Mouse (Mus musculus) midbrain, embryonic 14.5 days (tissue): ENCODE results near the gene Tanc1. TPM values are rescaled to one million over a fixed set of nuclear protein-coding genes. Genes with fewer than 3 reads are reported as not detected.
"Not testable (repeated sequence)": the region's sequence is repeated elsewhere in the genome, so short reads cannot be mapped to it uniquely, and the experiment has no call there.

Source experiments
- ATAC-seq: fragments of 200-750 bp; cut with Nextera tagmentation; 2 replicates; pipeline ENCODE4 v1.8.0; 2017; ENCODE audit warnings: moderate number of reproducible peaks, moderate library complexity; ENCODE audit not compliant: low FRiP score, low TSS enrichment
- DNase-seq: peaks from one replicate; pipeline ENCODE4 v3.0.0-alpha.2; 2015
- H3K27ac ChIP-seq: fragments of 300-500 bp; sonication (generic); replicated peaks from 2 replicates; pipeline ENCODE4 v1.5.1; 2014; ENCODE audit warnings: mild to moderate bottlenecking, low read depth, low read length, moderate library complexity
- H3K27me3 ChIP-seq: fragments of 300-500 bp; sonication (generic); 2 replicates; pipeline ENCODE4 v1.6.1; 2014; ENCODE audit warnings: low read length, control low read depth, mixed read lengths; ENCODE audit not compliant: control insufficient read depth, insufficient read depth
- H3K36me3 ChIP-seq: fragments of 300-500 bp; sonication (generic); 2 replicates; pipeline ENCODE4 v1.6.1; 2014; ENCODE audit warnings: low read length, control low read depth; ENCODE audit not compliant: control insufficient read depth, insufficient read depth
- H3K4me1 ChIP-seq: fragments of 300-500 bp; sonication (generic); 2 replicates; pipeline ENCODE4 v1.6.1; 2014; ENCODE audit warnings: mild to moderate bottlenecking, antibody characterized with exemption, low read length, control low read depth; ENCODE audit not compliant: control insufficient read depth, insufficient read depth
- H3K4me2 ChIP-seq: fragments of 300-500 bp; sonication (generic); 2 replicates; pipeline ENCODE4 v1.6.1; 2014; ENCODE audit warnings: mild to moderate bottlenecking, low read length, moderate library complexity
- H3K4me3 ChIP-seq: fragments of 300-500 bp; sonication (generic); replicated peaks from 2 replicates; pipeline ENCODE4 v1.5.1; 2014; ENCODE audit warnings: low read depth, low read length
- H3K9ac ChIP-seq: fragments of 300-500 bp; sonication (generic); replicated peaks from 2 replicates; pipeline ENCODE4 v1.6.1; 2014; ENCODE audit warnings: mild to moderate bottlenecking, low read length, moderate library complexity
- H3K9me3 ChIP-seq: fragments of 300-500 bp; sonication (generic); 2 replicates; pipeline ENCODE4 v1.6.1; 2016; ENCODE audit warnings: low read length, control low read depth, mixed read lengths; ENCODE audit not compliant: control insufficient read depth
- WGBS: fragments of 180-500 bp; shearing (Covaris S2); extraction: QIAGEN DNeasy Blood & Tissue Kit; methylation state at CpG from one replicate; pipeline ENCODE4 v1.1.7; 2014; 5-methylcytosine and 5-hydroxymethylcytosine counted together
- polyA plus RNA-seq: library from polyadenylated mRNA; unstranded; fragments of >200 nt; fragmentation: Nextera tagmentation; extraction: Ambion mirVana; gene quantifications from 2 replicates; pipeline ENCODE4 v1.2.1, GENCODE M21; 2014

The Tanc1 gene
- 2.0 and 5.5 TPM in 2 replicates for polyA plus RNA-seq

DNA sequence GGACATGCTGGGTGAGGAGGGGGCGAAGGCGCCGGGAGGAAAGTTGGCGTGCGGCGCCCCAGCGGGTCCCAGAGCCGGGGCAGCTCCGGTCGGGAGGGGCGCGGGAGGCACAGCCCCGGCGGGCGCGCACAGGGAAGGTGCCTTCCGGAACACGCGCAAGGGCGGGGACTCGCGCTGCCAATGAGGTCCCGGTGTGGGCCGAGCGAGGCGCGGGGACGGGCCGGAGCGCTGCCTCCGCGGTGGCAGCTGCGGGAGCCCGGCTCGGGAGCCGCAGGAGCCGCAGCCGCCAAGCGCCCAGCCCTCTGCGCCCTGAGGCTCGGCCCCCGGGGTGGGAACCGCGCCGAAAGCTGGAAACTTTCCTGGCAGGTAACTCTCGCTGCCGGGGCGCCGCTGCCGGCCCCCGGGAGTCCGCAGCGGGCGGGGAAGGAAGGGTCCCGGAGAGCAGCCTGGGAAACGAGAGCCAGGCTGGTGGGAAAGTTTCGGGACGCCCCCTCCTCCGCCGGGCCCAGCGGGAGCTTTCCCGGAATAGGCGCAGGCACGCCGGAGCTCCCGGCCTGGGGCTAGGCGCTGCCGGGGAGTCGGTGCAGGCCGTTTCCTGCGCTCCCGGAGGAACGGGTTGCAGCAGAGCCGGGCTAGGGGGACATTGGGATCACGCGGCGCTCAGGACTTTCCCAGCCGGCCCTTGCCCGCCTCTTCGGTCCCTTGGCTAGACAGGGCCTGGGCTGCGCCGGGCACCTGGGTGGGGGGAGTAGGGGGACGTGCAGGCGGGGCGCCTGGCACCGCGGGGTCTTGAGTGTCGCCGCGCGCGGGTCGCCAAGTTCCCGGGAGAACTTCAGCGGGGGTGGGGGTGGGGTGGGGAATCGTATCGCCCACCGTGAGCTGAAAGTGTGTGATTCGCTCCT is at the start of gene Tanc1:
Gene Tanc1 (plus strand): TSS at position 212 of the 902 bp plus-strand sequence.
- ATAC-seq (peak; percentile 90), DNase-seq (peak; percentile 84)
- peaks cover 13% of the 10 kb centered on the region; the same call in 1 of the 2 replicates for H3K27me3 ChIP-seq
- H3K9ac ChIP-seq, result peak within 1 kb of the TSS; percentile 59
- under 1% methylated on average over 99 of the region's 99 CpGs for WGBS
- no peaks in the 10 kb centered on the region for H3K9me3 ChIP-seq
- H3K36me3 ChIP-seq, result no peaks in the 10 kb centered on the region
- peak within 1 kb of the TSS; percentile 67 for H3K4me3 ChIP-seq
- H3K4me1 ChIP-seq, result peaks cover 14% of the 10 kb centered on the region
- H3K4me2 ChIP-seq, result peak within 1 kb of the TSS; percentile 100
- H3K27ac ChIP-seq, result peak within 1 kb of the TSS; percentile 43

- no peak for DNase-seq
- Histone ChIP-seq H3K36me3 (no peaks in the 10 kb centered on the region), H3K27me3 (no peaks in the 10 kb centered on the region), H3K4me1 (no peaks in the 10 kb centered on the region), H3K4me3 (no peak overlapping the region), H3K4me2 (no peak overlapping the region), H3K9ac (no peak overlapping the region), H3K9me3 (no peaks in the 10 kb centered on the region), H3K27ac (no peak overlapping the region)
- ATAC-seq, result no peak
- WGBS, result 79% methylated on average over 4 of the region's 4 CpGs
Observed at GRCm38 (mm10) chr2:59562215-59562614, 49.6 kb upstream of the Tanc1 start.

DNA sequence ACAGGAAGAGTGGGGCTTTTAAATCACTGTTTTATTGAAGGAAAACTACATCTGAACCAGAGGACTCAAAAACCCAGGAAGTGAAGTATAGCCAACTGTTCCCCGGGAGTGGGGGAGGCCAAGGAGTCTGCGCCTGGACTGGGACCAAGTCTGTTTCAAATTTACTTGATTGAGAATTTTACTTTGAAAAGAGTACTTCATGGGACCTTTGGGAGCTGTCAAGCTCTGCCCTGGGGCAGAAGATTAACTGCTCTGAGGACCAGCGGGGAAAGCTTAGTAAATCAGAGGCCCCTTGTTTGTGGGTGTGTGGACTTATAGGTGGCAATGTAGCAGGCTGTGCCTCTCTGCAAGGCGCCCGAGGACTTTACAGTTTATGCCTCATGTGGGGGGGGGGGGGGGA is 49.1 kb upstream of the Tanc1 start:
- H3K4me2 ChIP-seq, result no peak overlapping the region
- no peak overlapping the region for H3K4me3 ChIP-seq
- ATAC-seq (no peak), DNase-seq (peak; percentile 47)
- no peaks in the 10 kb centered on the region for H3K4me1 ChIP-seq
- no peaks in the 10 kb centered on the region for H3K36me3 ChIP-seq
- H3K9me3 ChIP-seq, result no peaks in the 10 kb centered on the region
- H3K9ac ChIP-seq, result no peak overlapping the region
- no peaks in the 10 kb centered on the region for H3K27me3 ChIP-seq
- WGBS, result 39% methylated on average over 5 of the region's 5 CpGs
- no peak overlapping the region for H3K27ac ChIP-seq

GRCm38 (mm10) chr2:59564029-59564611 is 47.7 kb upstream of the Tanc1 start:
- ATAC-seq, result not testable (repeated sequence)

DNA sequence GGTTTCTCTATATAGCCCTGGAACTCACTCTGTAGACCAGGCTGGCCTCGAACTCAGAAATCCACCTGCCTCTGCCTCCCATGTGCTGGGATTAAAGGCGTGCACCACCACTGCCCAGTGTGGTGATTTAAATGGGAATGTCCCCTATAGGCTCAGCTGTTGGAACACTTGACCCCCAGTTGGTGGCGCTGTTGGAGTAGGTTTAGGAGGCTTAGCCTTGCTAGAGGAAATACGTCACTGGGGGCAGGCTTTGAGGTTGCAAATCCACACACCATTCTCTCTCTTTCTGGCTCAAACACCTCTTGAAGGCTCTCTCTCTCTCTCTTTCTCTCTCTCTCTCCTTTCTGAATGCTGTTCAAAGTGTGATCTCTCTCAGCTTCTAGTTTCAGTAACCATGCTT is 46.9 kb upstream of the Tanc1 start:
- Histone ChIP-seq H3K4me2 (no peak overlapping the region), H3K27me3 (no peaks in the 10 kb centered on the region), H3K27ac (no peak overlapping the region), H3K4me3 (no peak overlapping the region), H3K4me1 (no peaks in the 10 kb centered on the region), H3K9me3 (peaks cover 11% of the 10 kb centered on the region), H3K9ac (no peak overlapping the region), H3K36me3 (no peaks in the 10 kb centered on the region)
- DNase-seq (no peak), ATAC-seq (no peak)
- WGBS, result 88% methylated on average over 4 of the region's 4 CpGs

More at GRCm38 (mm10) chr2:59564029-59564611, 47.7 kb upstream of the Tanc1 start:
- H3K36me3 ChIP-seq, H3K4me2 ChIP-seq, H3K4me3 ChIP-seq, DNase-seq, H3K9me3 ChIP-seq, H3K27me3 ChIP-seq, H3K4me1 ChIP-seq, H3K27ac ChIP-seq, H3K9ac ChIP-seq: not testable (repeated sequence)
- WGBS, result 97% methylated on average over 3 of the region's 10 CpGs

GRCm38 (mm10) chr2:59580939-59581338 is 30.9 kb upstream of the Tanc1 start:
- Histone ChIP-seq H3K4me2 (no peak overlapping the region), H3K27me3 (no peaks in the 10 kb centered on the region), H3K9ac (no peak overlapping the region), H3K27ac (no peak overlapping the region), H3K36me3 (no peaks in the 10 kb centered on the region), H3K4me3 (no peak overlapping the region), H3K9me3 (no peaks in the 10 kb centered on the region), H3K4me1 (no peaks in the 10 kb centered on the region)
- no peak for ATAC-seq
- WGBS, result 36% methylated on average over 7 of the region's 7 CpGs
- DNase-seq, result no peak

GRCm38 (mm10) chr2:59583961-59584360 is 27.9 kb upstream of the Tanc1 start:
- H3K9ac ChIP-seq, result no peak overlapping the region
- 91% methylated on average over 6 of the region's 6 CpGs for WGBS
- no peak for ATAC-seq

DNA sequence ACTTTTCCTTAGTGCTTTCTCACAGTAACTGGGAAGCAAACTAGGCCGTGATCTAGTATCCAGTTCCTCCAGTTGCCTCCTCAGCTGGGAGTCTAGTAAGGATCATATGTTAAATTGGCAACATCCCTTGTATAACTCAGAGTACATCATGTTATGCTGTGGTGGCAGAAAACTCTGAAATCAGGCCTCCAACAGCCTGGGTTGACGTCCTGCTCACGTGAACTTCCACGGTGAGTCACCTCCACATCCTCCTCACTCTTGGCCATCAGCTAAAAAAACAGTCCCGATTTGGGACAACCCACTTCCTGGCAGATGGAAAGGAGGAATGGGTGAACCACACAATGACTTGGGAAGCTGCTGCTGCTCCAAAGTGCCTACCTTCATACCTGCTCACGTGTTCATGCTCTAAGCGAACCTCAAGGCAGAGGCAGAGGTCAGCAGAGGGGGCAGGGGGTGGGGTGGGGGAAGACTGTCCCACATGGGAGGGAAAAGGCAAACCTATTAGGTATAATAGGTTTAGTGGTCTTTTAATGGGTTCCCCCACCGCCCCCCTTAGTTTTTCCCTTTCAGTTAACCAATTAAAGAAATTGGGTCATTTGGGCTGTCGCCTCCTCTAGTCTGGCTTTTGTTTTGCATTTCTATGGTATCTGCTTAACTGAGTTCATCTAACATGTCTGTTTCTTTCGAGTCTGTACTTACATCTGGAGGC is 24.3 kb upstream of the Tanc1 start:
- DNase-seq (no peak), ATAC-seq (no peak)
- Histone ChIP-seq H3K9me3 (no peaks in the 10 kb centered on the region), H3K36me3 (no peaks in the 10 kb centered on the region), H3K27me3 (no peaks in the 10 kb centered on the region), H3K4me3 (no peak overlapping the region), H3K4me2 (no peak overlapping the region), H3K9ac (no peak overlapping the region), H3K4me1 (no peaks in the 10 kb centered on the region), H3K27ac (no peak overlapping the region)
- 88% methylated on average over 10 of the region's 10 CpGs for WGBS

More at GRCm38 (mm10) chr2:59583961-59584360, 27.9 kb upstream of the Tanc1 start:
- Histone ChIP-seq H3K27ac (no peak overlapping the region), H3K4me1 (no peaks in the 10 kb centered on the region), H3K36me3 (no peaks in the 10 kb centered on the region), H3K27me3 (no peaks in the 10 kb centered on the region), H3K4me2 (no peak overlapping the region), H3K4me3 (no peak overlapping the region), H3K9me3 (no peaks in the 10 kb centered on the region)
- no peak for DNase-seq
